Mouse (Mus musculus) intestine, postnatal 0 days (tissue): Measurements from ENCODE around the gene Bbc3. TPM values are rescaled to one million over a fixed set of nuclear protein-coding genes. Genes with fewer than 3 reads are reported as not detected.
A peak's percentile ranks its signal among the peaks of the same experiment; 100 is the strongest.

Experiments
- ATAC-seq: fragments of 200-750 bp; cut with Nextera tagmentation; 2 replicates; pipeline ENCODE4 v1.8.0; 2017; ENCODE audit warnings: mild to moderate bottlenecking, moderate TSS enrichment, moderate library complexity
- H3K27ac ChIP-seq: fragments of 300-500 bp; sonication (generic); 2 replicates; pipeline ENCODE4 v1.5.1; 2014; ENCODE audit warnings: mild to moderate bottlenecking, low read depth, low read length, moderate library complexity
- H3K27me3 ChIP-seq: fragments of 300-500 bp; sonication (generic); replicated peaks from 2 replicates; pipeline ENCODE4 v1.6.1; 2014; ENCODE audit warnings: low read length, mixed read lengths; ENCODE audit not compliant: control insufficient read depth, insufficient read depth
- H3K36me3 ChIP-seq: fragments of 300-500 bp; sonication (generic); 2 replicates; pipeline ENCODE4 v1.6.1; 2014; ENCODE audit warnings: mild to moderate bottlenecking, moderate library complexity; ENCODE audit not compliant: control insufficient read depth, insufficient read depth
- H3K4me1 ChIP-seq: fragments of 300-500 bp; sonication (generic); replicated peaks from 2 replicates; pipeline ENCODE4 v1.6.1; 2014; ENCODE audit warnings: antibody characterized with exemption, low read length, mixed read lengths; ENCODE audit not compliant: control insufficient read depth, insufficient read depth
- H3K4me2 ChIP-seq: fragments of 300-500 bp; sonication (generic); replicated peaks from 2 replicates; pipeline ENCODE4 v1.6.1; 2014; ENCODE audit warnings: low read depth, mild to moderate bottlenecking, moderate library complexity
- H3K4me3 ChIP-seq: fragments of 300-500 bp; sonication (generic); 2 replicates; pipeline ENCODE4 v1.5.1; 2014; ENCODE audit warnings: low read depth, low read length
- H3K9ac ChIP-seq: fragments of 300-500 bp; sonication (generic); 2 replicates; pipeline ENCODE4 v1.6.1; 2014; ENCODE audit warnings: mild to moderate bottlenecking, low read depth, low read length
- H3K9me3 ChIP-seq: fragments of 300-500 bp; sonication (generic); 2 replicates; pipeline ENCODE4 v1.6.1; 2016; ENCODE audit warnings: mixed run types; ENCODE audit not compliant: control insufficient read depth
- CTCF ChIP-seq: sonication (generic); IDR thresholded peaks from 2 replicates; pipeline ENCODE4 v1.5.1; 2016; ENCODE audit warnings: low read depth, mild to moderate bottlenecking, control low read depth, antibody characterized with exemption, moderate library complexity
- WGBS: fragments of 180-500 bp; shearing (Covaris S2); extraction: QIAGEN DNeasy Blood & Tissue Kit; methylation state at CpG from one replicate; pipeline ENCODE4 v1.1.7; 2014; 5-methylcytosine and 5-hydroxymethylcytosine counted together
- polyA plus RNA-seq: library from polyadenylated mRNA; unstranded; fragments of >200 nt; fragmentation: Nextera tagmentation; extraction: Ambion mirVana; gene quantifications from 2 replicates; pipeline ENCODE4 v1.2.1, GENCODE M21; 2015

Bbc3 gene
- polyA plus RNA-seq, 1 experiment from 2014 or later, result 6.6 TPM

GRCm38 (mm10) chr7:16313481-16314220 lies 5.5 kb downstream of the Bbc3 start:
- peaks cover 16% of the 10 kb centered on the region; the same call in 1 of the 2 replicates for H3K36me3 ChIP-seq
- WGBS, result under 1% methylated on average over 52 of the region's 66 CpGs
- TF ChIP-seq CTCF, result peak; percentile 61
- no peaks in the 10 kb centered on the region for H3K9me3 ChIP-seq
- peak overlapping the region; percentile 94 for H3K4me2 ChIP-seq
- peaks cover 4% of the 10 kb centered on the region; the same call in 1 of the 2 replicates for H3K4me1 ChIP-seq
- peak overlapping the region; percentile 83 for H3K9ac ChIP-seq
- H3K27me3 ChIP-seq, result no peaks in the 10 kb centered on the region
- ATAC-seq, result peak; percentile 67
- H3K4me3 ChIP-seq, result peak overlapping the region; percentile 73
- H3K27ac ChIP-seq, result peak overlapping the region; percentile 98

- H3K4me3 ChIP-seq, result peak overlapping the region; percentile 73
- H3K9ac ChIP-seq, result peak overlapping the region; percentile 83
- peaks cover 16% of the 10 kb centered on the region; the same call in 1 of the 2 replicates for H3K36me3 ChIP-seq
- 16% methylated on average over 13 of the region's 13 CpGs for WGBS
- peak; percentile 1; the same call in 1 of the 2 replicates for ATAC-seq
- H3K4me2 ChIP-seq, result peak overlapping the region; percentile 94
- peak overlapping the region; percentile 98; the same call in 1 of the 2 replicates for H3K27ac ChIP-seq
- no peaks in the 10 kb centered on the region for H3K27me3 ChIP-seq
- peaks cover 4% of the 10 kb centered on the region; the same call in 1 of the 2 replicates for H3K4me1 ChIP-seq
- no peak for TF ChIP-seq CTCF
- H3K9me3 ChIP-seq, result no peaks in the 10 kb centered on the region
Measured at GRCm38 (mm10) chr7:16314221-16314775, 6.1 kb downstream of the Bbc3 start.

GRCm38 (mm10) chr7:16315222-16315759 lies 7.1 kb downstream of the Bbc3 start:
- no peak overlapping the region for H3K9ac ChIP-seq

GRCm38 (mm10) chr7:16317094-16317493 lies 8.9 kb downstream of the Bbc3 start:
- no peak for ATAC-seq
- Histone ChIP-seq H3K9ac (no peak overlapping the region), H3K4me2 (no peak overlapping the region), H3K4me1 (peaks cover 4% of the 10 kb centered on the region; the same call in 1 of the 2 replicates), H3K27ac (no peak overlapping the region), H3K36me3 (peaks cover 16% of the 10 kb centered on the region; the same call in 1 of the 2 replicates), H3K9me3 (no peaks in the 10 kb centered on the region), H3K27me3 (no peaks in the 10 kb centered on the region), H3K4me3 (no peak overlapping the region)
- TF ChIP-seq CTCF, result no peak
- 85% methylated on average over 12 of the region's 14 CpGs for WGBS

More at GRCm38 (mm10) chr7:16315222-16315759, 7.1 kb downstream of the Bbc3 start:
- peaks cover 16% of the 10 kb centered on the region; the same call in 1 of the 2 replicates for H3K36me3 ChIP-seq
- ATAC-seq, result no peak
- no peak overlapping the region for H3K4me3 ChIP-seq
- WGBS, result 56% methylated on average over 4 of the region's 4 CpGs
- peaks cover 4% of the 10 kb centered on the region; the same call in 1 of the 2 replicates for H3K4me1 ChIP-seq
- no peak overlapping the region for H3K4me2 ChIP-seq
- H3K9me3 ChIP-seq, result no peaks in the 10 kb centered on the region
- H3K27me3 ChIP-seq, result no peaks in the 10 kb centered on the region
- no peak overlapping the region for H3K27ac ChIP-seq
- no peak for TF ChIP-seq CTCF

DNA sequence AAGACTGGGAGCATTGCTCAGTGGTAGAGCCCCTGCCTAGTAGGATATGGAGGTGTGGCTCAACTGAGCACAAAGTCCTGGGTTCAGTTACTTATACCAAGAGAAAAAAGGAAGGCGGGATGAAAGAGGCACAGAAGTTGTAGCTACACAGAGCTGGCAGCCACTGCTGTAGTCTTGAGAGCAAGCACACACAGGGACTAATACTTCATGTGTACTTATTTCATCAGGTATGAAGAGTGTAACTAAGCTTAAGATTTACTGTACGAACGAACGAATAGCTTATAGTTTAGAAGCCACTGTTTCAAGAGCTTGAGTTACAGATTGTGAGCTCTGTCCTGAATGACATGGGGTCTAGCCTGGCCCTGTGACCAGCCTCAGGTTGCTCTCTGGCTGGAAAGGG lies 11.0 kb downstream of the Bbc3 start:
- H3K27ac ChIP-seq, result no peak overlapping the region
- peaks cover 16% of the 10 kb centered on the region; the same call in 1 of the 2 replicates for H3K36me3 ChIP-seq
- TF ChIP-seq CTCF, result no peak
- no peak overlapping the region for H3K9ac ChIP-seq
- WGBS, result 89% methylated on average over 4 of the region's 4 CpGs
- H3K4me3 ChIP-seq, result no peak overlapping the region
- H3K27me3 ChIP-seq, result no peaks in the 10 kb centered on the region
- no peak for ATAC-seq
- no peaks in the 10 kb centered on the region for H3K9me3 ChIP-seq
- no peaks in the 10 kb centered on the region for H3K4me1 ChIP-seq
- no peak overlapping the region for H3K4me2 ChIP-seq

GRCm38 (mm10) chr7:16320479-16320878 lies 12.3 kb downstream of the Bbc3 start:
- WGBS, result 87% methylated on average over 6 of the region's 6 CpGs
- H3K4me1 ChIP-seq, result no peaks in the 10 kb centered on the region
- TF ChIP-seq CTCF, result no peak
- no peaks in the 10 kb centered on the region for H3K9me3 ChIP-seq
- H3K27me3 ChIP-seq, result no peaks in the 10 kb centered on the region
- peaks cover 16% of the 10 kb centered on the region; the same call in 1 of the 2 replicates for H3K36me3 ChIP-seq
- no peak overlapping the region for H3K9ac ChIP-seq
- no peak overlapping the region for H3K27ac ChIP-seq
- no peak overlapping the region for H3K4me2 ChIP-seq
- no peak overlapping the region for H3K4me3 ChIP-seq
- no peak for ATAC-seq
